Mouse (Mus musculus) midbrain, postnatal 0 days (tissue): Measurements from ENCODE around the gene Lmo2. TPM values are rescaled to one million over a fixed set of nuclear protein-coding genes. Genes with fewer than 3 reads are reported as not detected.

Experiments
- ATAC-seq: fragments of 200-750 bp; cut with Nextera tagmentation; 2 replicates; pipeline ENCODE4 v1.8.0; 2017; ENCODE audit warnings: moderate number of reproducible peaks, mild to moderate bottlenecking, moderate TSS enrichment, moderate library complexity; ENCODE audit not compliant: low FRiP score
- DNase-seq: peaks from one replicate; pipeline ENCODE4 v3.0.0-alpha.2; 2015; ENCODE audit warnings: low spot score
- H3K27ac ChIP-seq: fragments of 300-500 bp; sonication (generic); 2 replicates; pipeline ENCODE4 v1.5.1; 2014; ENCODE audit warnings: low read depth, mild to moderate bottlenecking, low read length, mixed read lengths
- H3K27me3 ChIP-seq: fragments of 300-500 bp; sonication (generic); 2 replicates; pipeline ENCODE4 v1.6.1; 2014; ENCODE audit warnings: low read length, control low read depth, mixed read lengths; ENCODE audit not compliant: insufficient read depth
- H3K36me3 ChIP-seq: fragments of 300-500 bp; sonication (generic); 2 replicates; pipeline ENCODE4 v1.6.1; 2014; ENCODE audit warnings: low read length, control low read depth, mixed read lengths; ENCODE audit not compliant: insufficient read depth
- H3K4me1 ChIP-seq: fragments of 300-500 bp; sonication (generic); 2 replicates; pipeline ENCODE4 v1.6.1; 2014; ENCODE audit warnings: mild to moderate bottlenecking, control low read depth, antibody characterized with exemption, low read length, mixed read lengths; ENCODE audit not compliant: insufficient read depth
- H3K4me2 ChIP-seq: fragments of 300-500 bp; sonication (generic); 2 replicates; pipeline ENCODE4 v1.6.1; 2014; ENCODE audit warnings: low read depth, mild to moderate bottlenecking, low read length, mixed read lengths; ENCODE audit not compliant: poor library complexity, severe bottlenecking
- H3K4me3 ChIP-seq: fragments of 300-500 bp; sonication (generic); 2 replicates; pipeline ENCODE4 v1.5.1; 2014; ENCODE audit warnings: low read depth, mild to moderate bottlenecking, low read length, moderate library complexity
- H3K9ac ChIP-seq: fragments of 300-500 bp; sonication (generic); replicated peaks from 2 replicates; pipeline ENCODE4 v1.6.1; 2014; ENCODE audit warnings: mild to moderate bottlenecking, low read length, moderate library complexity, mixed read lengths; ENCODE audit not compliant: poor library complexity, severe bottlenecking
- H3K9me3 ChIP-seq: fragments of 300-500 bp; sonication (generic); 2 replicates; pipeline ENCODE4 v1.6.1; 2016; ENCODE audit warnings: low read length, control low read depth
- CTCF ChIP-seq: IDR thresholded peaks from 2 replicates; pipeline ENCODE4 v1.5.1; 2016; ENCODE audit warnings: antibody characterized with exemption, mild to moderate bottlenecking
- WGBS: fragments of 180-500 bp; shearing (Covaris S2); extraction: QIAGEN DNeasy Blood & Tissue Kit; methylation state at CpG from one replicate; pipeline ENCODE4 v1.1.7; 2014; 5-methylcytosine and 5-hydroxymethylcytosine counted together
- polyA plus RNA-seq: library from polyadenylated mRNA; unstranded; fragments of >200 nt; fragmentation: Nextera tagmentation; extraction: Ambion mirVana; gene quantifications from 2 replicates; pipeline ENCODE4 v1.2.1, GENCODE M21; 2015
- total RNA-seq: library from RNA; depleted of rRNA; stranded (reverse); fragments of >200 nt; gene quantifications from 2 replicates; pipeline ENCODE4 v1.2.3, GENCODE M21; 2014

The Lmo2 gene
- total and polyA plus RNA-seq, 2 experiments from 2014 or later: 16.1 to 22.9 TPM

GRCm38 (mm10) chr2:103936666-103937065 lies 21.1 kb upstream of the Lmo2 start:
- Histone ChIP-seq H3K9ac (no peak overlapping the region), H3K36me3 (no peaks in the 10 kb centered on the region), H3K4me3 (no peak overlapping the region), H3K27me3 (no peaks in the 10 kb centered on the region), H3K9me3 (no peaks in the 10 kb centered on the region), H3K4me1 (no peaks in the 10 kb centered on the region), H3K4me2 (no peak overlapping the region), H3K27ac (no peak overlapping the region)
- ATAC-seq (no peak), DNase-seq (no peak)
- 93% methylated on average over 2 of the region's 2 CpGs for whole genome bisulfite sequencing
- no peak for TF ChIP-seq CTCF

- DNase-seq (no peak), ATAC-seq (no peak)
- no peak overlapping the region for H3K4me3 ChIP-seq
- H3K27ac ChIP-seq: no peak overlapping the region
- H3K4me2 ChIP-seq: no peak overlapping the region
- no peaks in the 10 kb centered on the region for H3K36me3 ChIP-seq
- no peak for TF ChIP-seq CTCF
- H3K9me3 ChIP-seq: no peaks in the 10 kb centered on the region
- H3K27me3 ChIP-seq: no peaks in the 10 kb centered on the region
- H3K9ac ChIP-seq: no peak overlapping the region
- H3K4me1 ChIP-seq: no peaks in the 10 kb centered on the region
- WGBS: 85% methylated on average over 2 of the region's 2 CpGs
Observed at GRCm38 (mm10) chr2:103937670-103938069, 20.1 kb upstream of the Lmo2 start.

- no peak for ATAC-seq
- Histone ChIP-seq H3K27me3 (no peaks in the 10 kb centered on the region), H3K4me2 (no peak overlapping the region), H3K4me3 (no peak overlapping the region), H3K27ac (no peak overlapping the region), H3K4me1 (no peaks in the 10 kb centered on the region), H3K9ac (no peak overlapping the region), H3K36me3 (no peaks in the 10 kb centered on the region), H3K9me3 (no peaks in the 10 kb centered on the region)
- 72% methylated on average over 1 of the region's 1 CpGs for WGBS
- TF ChIP-seq CTCF: no peak
- no peak for DNase-seq
Observed at GRCm38 (mm10) chr2:103938573-103938972, 19.2 kb upstream of the Lmo2 start.

- DNase-seq: no peak
- Histone ChIP-seq H3K4me2 (no peak overlapping the region), H3K9ac (no peak overlapping the region), H3K4me1 (no peaks in the 10 kb centered on the region), H3K36me3 (no peaks in the 10 kb centered on the region), H3K27ac (no peak overlapping the region), H3K4me3 (no peak overlapping the region), H3K9me3 (no peaks in the 10 kb centered on the region), H3K27me3 (no peaks in the 10 kb centered on the region)
- ATAC-seq: no peak
- no peak for TF ChIP-seq CTCF
Observed at GRCm38 (mm10) chr2:103939003-103939402, 18.8 kb upstream of the Lmo2 start.

GRCm38 (mm10) chr2:103941085-103941484 lies 16.7 kb upstream of the Lmo2 start:
- DNase-seq (no peak), ATAC-seq (no peak)
- Histone ChIP-seq H3K4me1 (no peaks in the 10 kb centered on the region), H3K27me3 (no peaks in the 10 kb centered on the region), H3K9me3 (no peaks in the 10 kb centered on the region), H3K4me3 (no peak overlapping the region), H3K9ac (no peak overlapping the region), H3K4me2 (no peak overlapping the region), H3K36me3 (no peaks in the 10 kb centered on the region), H3K27ac (no peak overlapping the region)
- no peak for TF ChIP-seq CTCF
- 66% methylated on average over 3 of the region's 3 CpGs for WGBS

GRCm38 (mm10) chr2:103944859-103945258 lies 12.9 kb upstream of the Lmo2 start:
- Histone ChIP-seq H3K27me3 (no peaks in the 10 kb centered on the region), H3K9ac (no peak overlapping the region), H3K4me3 (no peak overlapping the region), H3K4me2 (no peak overlapping the region), H3K4me1 (no peaks in the 10 kb centered on the region), H3K9me3 (no peaks in the 10 kb centered on the region), H3K36me3 (no peaks in the 10 kb centered on the region), H3K27ac (no peak overlapping the region)
- ATAC-seq (no peak), DNase-seq (no peak)
- TF ChIP-seq CTCF: no peak
- WGBS: 92% methylated on average over 2 of the region's 2 CpGs
